Mouse (Mus musculus): ENCODE measurements around the gene Smim11. TPM values are rescaled to one million over a fixed set of nuclear protein-coding genes. Genes with fewer than 3 reads are reported as not detected.

Smim11 gene
- polyA plus RNA-seq, 1 experiment, result 99.4 TPM

- H3K36me3 ChIP-seq (ENCODE audit: control insufficient read depth, insufficient read depth), result no peaks in the 10 kb centered on the region
- TF ChIP-seq E2F4 (IDR thresholded peaks at IDR 0.05; ENCODE audit: insufficient read depth) (no peak), MAX (IDR thresholded peaks at IDR 0.05; ENCODE audit: low read depth) (no peak), MYOG (IDR thresholded peaks at IDR 0.05; ENCODE audit: control insufficient read depth in 1 of 3, insufficient read depth in 1 of 3, insufficient read length in 2 of 3, low read depth in 2 of 3) (no peak), USF1 (IDR thresholded peaks at IDR 0.05; ENCODE audit: low read depth) (no peak), CEBPB (IDR thresholded peaks at IDR 0.05; ENCODE audit: insufficient read depth, poor library complexity, severe bottlenecking) (no peak), MYOD1 (IDR thresholded peaks at IDR 0.05; ENCODE audit: control insufficient read depth in 1 of 3, insufficient read length in 2 of 3, low read depth in 2 of 3) (no peak), POLR2A (IDR thresholded peaks at IDR 0.05; ENCODE audit: insufficient read length, low read depth) (no peak), REST (IDR thresholded peaks at IDR 0.05; ENCODE audit: insufficient read depth, insufficient read length) (no peak), SRF (IDR thresholded peaks at IDR 0.05; ENCODE audit: control insufficient read depth, insufficient read length, low read depth) (no peak), TCF12 (IDR thresholded peaks at IDR 0.05; ENCODE audit: insufficient read depth, poor library complexity, severe bottlenecking) (no peak)
Observed at GRCm38 (mm10) chr16:92334600-92334999, 33.5 kb downstream of the Smim11 start.

GRCm38 (mm10) chr16:92336280-92336679 is 35.2 kb downstream of the Smim11 start:
- H3K79me2 ChIP-seq (ENCODE audit: control insufficient read depth, insufficient read depth), result no peaks in the 10 kb centered on the region
- H3K27me3 ChIP-seq (ENCODE audit: control insufficient read depth, insufficient read depth, insufficient read length), result peaks cover 24% of the 10 kb centered on the region
- H3K4me2 ChIP-seq (ENCODE audit: low read depth), result no peak overlapping the region
- H3K4me3 ChIP-seq, result no peak overlapping the region
- no peak overlapping the region for H3ac ChIP-seq (ENCODE audit: control insufficient read depth, insufficient read length)
- TF ChIP-seq TCF12 (IDR thresholded peaks at IDR 0.05; ENCODE audit: insufficient read depth, poor library complexity, severe bottlenecking) (no peak), CEBPB (IDR thresholded peaks at IDR 0.05; ENCODE audit: insufficient read depth, poor library complexity, severe bottlenecking) (no peak), MYOD1 (IDR thresholded peaks at IDR 0.05; ENCODE audit: control insufficient read depth in 1 of 3, insufficient read length in 2 of 3, low read depth in 2 of 3) (no peak), REST (IDR thresholded peaks at IDR 0.05; ENCODE audit: insufficient read depth, insufficient read length) (no peak), TCF3 (IDR thresholded peaks at IDR 0.05; ENCODE audit: insufficient read length, low read depth) (no peak), E2F4 (IDR thresholded peaks at IDR 0.05; ENCODE audit: insufficient read depth) (no peak), POLR2AphosphoS2 (IDR thresholded peaks at IDR 0.05; ENCODE audit: insufficient read length, low read depth) (no peak), USF1 (IDR thresholded peaks at IDR 0.05; ENCODE audit: low read depth) (no peak), SRF (IDR thresholded peaks at IDR 0.05; ENCODE audit: control insufficient read depth, insufficient read length, low read depth) (no peak)
- H3K36me3 ChIP-seq (ENCODE audit: control insufficient read depth, insufficient read depth), result no peaks in the 10 kb centered on the region

More at GRCm38 (mm10) chr16:92334600-92334999, 33.5 kb downstream of the Smim11 start:
- H3K4me3 ChIP-seq, result no peak overlapping the region
- H3K4me2 ChIP-seq (ENCODE audit: low read depth), result no peak overlapping the region
- H3K79me2 ChIP-seq (ENCODE audit: control insufficient read depth, insufficient read depth), result no peaks in the 10 kb centered on the region
- H3K27me3 ChIP-seq (ENCODE audit: control insufficient read depth, insufficient read depth, insufficient read length), result peaks cover 36% of the 10 kb centered on the region
- H3ac ChIP-seq (ENCODE audit: control insufficient read depth, insufficient read length), result no peak overlapping the region

GRCm38 (mm10) chr16:92340612-92341511 is 39.8 kb downstream of the Smim11 start:
- Histone ChIP-seq H3K79me2 (ENCODE audit: control insufficient read depth, insufficient read depth) (no peaks in the 10 kb centered on the region), H3K4me2 (ENCODE audit: low read depth) (peak overlapping the region; percentile 10), H3K4me3 (no peak overlapping the region), H3K36me3 (ENCODE audit: control insufficient read depth, insufficient read depth) (no peaks in the 10 kb centered on the region), H3K27me3 (ENCODE audit: control insufficient read depth, insufficient read depth, insufficient read length) (peaks cover under 1% of the 10 kb centered on the region), H3ac (ENCODE audit: control insufficient read depth, insufficient read length) (no peak overlapping the region)
- TF ChIP-seq POLR2A (IDR thresholded peaks at IDR 0.05; ENCODE audit: insufficient read length, low read depth), result no peak
- TF ChIP-seq MYOD1 (IDR thresholded peaks at IDR 0.05; ENCODE audit: control insufficient read depth in 1 of 3, insufficient read length in 2 of 3, low read depth in 2 of 3), result no peak
- TF ChIP-seq TCF3 (IDR thresholded peaks at IDR 0.05; ENCODE audit: insufficient read length, low read depth), result no peak
- TF ChIP-seq USF1 (IDR thresholded peaks at IDR 0.05; ENCODE audit: low read depth), result no peak
- TF ChIP-seq CEBPB (IDR thresholded peaks at IDR 0.05; ENCODE audit: insufficient read depth, poor library complexity, severe bottlenecking), result no peak
- TF ChIP-seq SRF (IDR thresholded peaks at IDR 0.05; ENCODE audit: control insufficient read depth, insufficient read length, low read depth), result no peak
- no peak for TF ChIP-seq E2F4 (IDR thresholded peaks at IDR 0.05; ENCODE audit: insufficient read depth)
- no peak for TF ChIP-seq TCF12 (IDR thresholded peaks at IDR 0.05; ENCODE audit: insufficient read depth, poor library complexity, severe bottlenecking)
- no peak for TF ChIP-seq MAX (IDR thresholded peaks at IDR 0.05; ENCODE audit: low read depth)
- no peak for TF ChIP-seq REST (IDR thresholded peaks at IDR 0.05; ENCODE audit: insufficient read depth, insufficient read length)
- no peak for TF ChIP-seq POLR2AphosphoS2 (IDR thresholded peaks at IDR 0.05; ENCODE audit: insufficient read length, low read depth)
- TF ChIP-seq MYOG (IDR thresholded peaks at IDR 0.05; ENCODE audit: control insufficient read depth in 1 of 3, insufficient read depth in 1 of 3, insufficient read length in 2 of 3, low read depth in 2 of 3), result no peak

GRCm38 (mm10) chr16:92345177-92345576 is 44.1 kb downstream of the Smim11 start:
- H3K79me2 ChIP-seq (ENCODE audit: control insufficient read depth, insufficient read depth), result no peaks in the 10 kb centered on the region
- H3K27me3 ChIP-seq (ENCODE audit: control insufficient read depth, insufficient read depth, insufficient read length), result peaks cover 7% of the 10 kb centered on the region
- no peak overlapping the region for H3K4me3 ChIP-seq
- H3K36me3 ChIP-seq (ENCODE audit: control insufficient read depth, insufficient read depth), result no peaks in the 10 kb centered on the region
- H3ac ChIP-seq (ENCODE audit: control insufficient read depth, insufficient read length), result no peak overlapping the region
- TF ChIP-seq MAX (IDR thresholded peaks at IDR 0.05; ENCODE audit: low read depth) (no peak), POLR2A (IDR thresholded peaks at IDR 0.05; ENCODE audit: insufficient read length, low read depth) (no peak), TCF12 (IDR thresholded peaks at IDR 0.05; ENCODE audit: insufficient read depth, poor library complexity, severe bottlenecking) (no peak), MYOD1 (IDR thresholded peaks at IDR 0.05; ENCODE audit: control insufficient read depth in 1 of 3, insufficient read length in 2 of 3, low read depth in 2 of 3) (no peak), SRF (IDR thresholded peaks at IDR 0.05; ENCODE audit: control insufficient read depth, insufficient read length, low read depth) (no peak), TCF3 (IDR thresholded peaks at IDR 0.05; ENCODE audit: insufficient read length, low read depth) (no peak), USF1 (IDR thresholded peaks at IDR 0.05; ENCODE audit: low read depth) (no peak), CEBPB (IDR thresholded peaks at IDR 0.05; ENCODE audit: insufficient read depth, poor library complexity, severe bottlenecking) (no peak), MYOG (IDR thresholded peaks at IDR 0.05; ENCODE audit: control insufficient read depth in 1 of 3, insufficient read depth in 1 of 3, insufficient read length in 2 of 3, low read depth in 2 of 3) (no peak), E2F4 (IDR thresholded peaks at IDR 0.05; ENCODE audit: insufficient read depth) (no peak), POLR2AphosphoS2 (IDR thresholded peaks at IDR 0.05; ENCODE audit: insufficient read length, low read depth) (no peak), REST (IDR thresholded peaks at IDR 0.05; ENCODE audit: insufficient read depth, insufficient read length) (no peak)
- H3K4me2 ChIP-seq (ENCODE audit: low read depth), result no peak overlapping the region
